Mouse (Mus musculus) right cerebral cortex, adult 2 months (tissue): Measurements from ENCODE around the gene Itln1.
A peak's percentile ranks its signal among the peaks of the same experiment; 100 is the strongest.

Source experiments
- DNase-seq, 2 experiments: peaks; one replicate each; pipeline ENCODE4 v3.0.0; 2021 to 2022; ENCODE audit warnings: low spot score in 2 of 2

Itln1 gene

GRCm38 (mm10) chr1:171535194-171535593 lies at the start of gene Itln1:
Gene Itln1, minus strand, starts transcription at chr1:171535294.
- DNase-seq: no peak

DNA sequence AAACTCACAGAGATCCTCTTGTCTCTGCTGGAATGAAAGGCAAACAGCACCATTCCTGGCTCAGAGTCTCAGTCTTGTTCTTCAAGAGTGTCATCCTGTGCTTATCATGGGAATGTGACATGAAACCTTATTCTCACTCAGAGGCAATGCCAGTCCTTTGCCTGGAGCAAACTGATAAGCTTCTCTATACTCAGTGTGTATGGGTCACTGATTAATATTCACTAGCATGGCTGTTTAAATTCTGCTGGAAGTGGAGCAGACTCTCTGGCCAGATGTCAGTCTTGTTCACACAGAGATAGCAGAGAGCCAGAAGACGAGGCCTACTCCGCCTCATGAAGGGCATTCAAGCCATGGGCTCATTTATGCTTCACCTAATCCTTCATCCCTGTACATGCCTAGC lies 49.5 kb upstream of the Itln1 start:
- no peak for DNase-seq

DNA sequence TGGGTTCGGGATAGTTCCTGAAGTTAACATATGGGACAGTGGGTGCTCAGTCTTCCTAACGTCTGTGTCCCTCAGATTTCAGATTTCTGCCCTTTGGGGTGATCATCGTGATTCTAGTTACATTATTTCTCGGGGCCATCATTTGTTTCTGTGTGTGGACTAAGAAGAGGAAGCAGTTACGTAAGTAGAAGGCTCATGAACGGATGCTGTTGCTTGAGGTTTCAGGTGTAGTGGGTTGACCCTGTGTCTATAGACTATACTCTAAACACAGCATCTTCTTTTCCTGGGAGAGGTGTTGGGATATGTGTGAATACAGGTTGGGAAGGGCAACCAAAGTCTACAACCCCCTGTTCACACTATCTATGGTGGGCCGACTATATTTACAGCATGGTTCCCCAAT lies 42.1 kb upstream of the Itln1 start:
- no peak for DNase-seq

- peak; percentile 4 to 11 for DNase-seq
Measured at GRCm38 (mm10) chr1:171568436-171568835, 33.3 kb upstream of the Itln1 start.

GRCm38 (mm10) chr1:171566777-171567176 lies 31.7 kb upstream of the Itln1 start:
- peak; percentile 17 to 55 for DNase-seq

DNA sequence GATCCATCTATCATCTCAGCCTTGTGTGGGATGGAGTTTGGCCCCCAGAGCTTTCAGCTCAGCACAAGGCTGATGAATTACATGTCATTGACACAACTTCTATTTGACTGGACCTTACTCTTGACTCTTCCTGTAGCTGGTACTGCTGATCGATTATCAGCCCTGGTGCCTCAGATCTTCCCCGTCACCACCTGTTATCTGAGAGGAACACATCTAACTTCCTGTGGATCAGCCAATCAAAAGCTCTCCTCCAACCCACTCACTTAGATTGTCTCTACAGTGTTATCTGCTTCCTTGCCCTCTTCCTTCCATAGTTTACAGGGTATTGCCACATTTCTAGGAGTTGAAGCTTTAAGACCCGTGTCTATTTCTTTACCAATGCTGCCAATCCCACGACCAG lies 30.8 kb upstream of the Itln1 start:
- DNase-seq: no peak

GRCm38 (mm10) chr1:171564247-171564646 lies 29.2 kb upstream of the Itln1 start:
- no peak for DNase-seq

GRCm38 (mm10) chr1:171563042-171563441 lies 27.9 kb upstream of the Itln1 start:
- DNase-seq: no peak

DNA sequence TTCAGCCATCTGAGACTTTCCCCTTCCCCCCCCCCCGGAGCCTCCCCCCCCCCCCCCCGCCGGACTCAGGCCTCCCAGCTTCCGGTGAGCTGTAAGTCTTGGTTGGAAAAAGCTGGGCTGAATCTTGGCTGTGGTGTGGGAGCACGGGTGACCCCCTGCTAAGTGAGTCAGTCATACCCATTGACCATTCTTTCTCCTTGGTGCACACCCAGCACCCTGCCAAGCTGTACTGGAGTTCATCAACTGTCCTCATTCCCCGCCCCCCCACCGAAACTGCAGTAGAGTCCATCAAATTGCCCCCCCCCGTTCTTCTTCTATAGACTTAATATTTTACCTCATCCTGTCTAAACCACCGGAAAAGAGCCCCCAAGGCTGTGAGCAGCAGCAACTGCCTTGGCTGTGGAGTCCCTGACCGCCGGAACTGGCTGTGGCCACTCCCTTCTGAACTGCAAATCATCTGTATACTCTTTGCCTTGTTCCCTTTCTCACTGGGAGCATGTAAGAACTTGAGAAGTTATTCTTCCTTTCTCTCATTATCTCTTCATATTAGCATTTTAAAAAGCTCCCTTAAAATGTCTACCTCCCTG lies 26.6 kb upstream of the Itln1 start:
- no peak for DNase-seq

- no peak for DNase-seq
Measured at GRCm38 (mm10) chr1:171561200-171561599, 26.1 kb upstream of the Itln1 start.

DNA sequence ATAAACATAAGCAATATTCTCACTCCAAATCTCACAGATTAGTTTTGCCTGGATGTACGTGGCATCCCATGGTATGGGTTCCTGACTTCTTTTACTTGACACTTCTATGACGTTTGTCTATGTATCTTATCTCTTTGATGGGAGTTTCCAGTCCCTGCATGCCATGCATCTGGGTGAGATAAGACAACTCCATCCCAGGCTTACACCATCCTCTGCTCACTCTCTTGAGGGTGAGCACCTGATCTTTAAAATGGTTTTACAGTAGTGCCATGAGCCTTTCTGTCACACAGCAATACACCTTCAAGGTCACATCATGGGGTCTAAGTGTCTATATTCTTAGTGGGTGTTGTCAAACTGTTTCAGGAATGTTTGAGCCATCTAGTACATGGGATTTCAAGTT lies 25.2 kb upstream of the Itln1 start:
- DNase-seq: no peak

DNA sequence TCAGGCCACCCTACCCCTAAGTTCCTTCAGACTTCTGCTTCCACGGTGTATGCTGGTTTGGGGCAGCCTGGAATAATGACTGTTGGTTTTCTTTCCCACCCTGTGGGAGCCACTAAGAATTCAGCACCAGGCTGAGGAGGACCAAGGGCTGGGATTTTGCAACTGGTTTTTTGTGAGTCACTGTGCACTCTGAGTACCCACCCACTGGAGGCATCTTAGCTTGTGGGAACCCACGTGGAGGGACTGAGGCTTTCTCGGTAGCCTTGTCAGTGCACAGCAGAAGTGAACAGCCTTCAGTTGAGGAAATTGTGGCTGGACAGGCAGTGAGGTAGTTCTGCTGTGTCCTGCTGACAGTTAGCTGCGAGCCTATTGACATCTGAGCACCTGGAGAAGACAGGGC lies 23.8 kb upstream of the Itln1 start, which contains the start of gene Cd244a:
Gene Cd244a, plus strand, starts transcription at position 296 of the 400 bp plus-strand sequence.
- no peak for DNase-seq

GRCm38 (mm10) chr1:171558407-171558806 lies 23.3 kb upstream of the Itln1 start:
- DNase-seq: no peak

- no peak for DNase-seq
Measured at GRCm38 (mm10) chr1:171556366-171556765, 21.3 kb upstream of the Itln1 start.

DNA sequence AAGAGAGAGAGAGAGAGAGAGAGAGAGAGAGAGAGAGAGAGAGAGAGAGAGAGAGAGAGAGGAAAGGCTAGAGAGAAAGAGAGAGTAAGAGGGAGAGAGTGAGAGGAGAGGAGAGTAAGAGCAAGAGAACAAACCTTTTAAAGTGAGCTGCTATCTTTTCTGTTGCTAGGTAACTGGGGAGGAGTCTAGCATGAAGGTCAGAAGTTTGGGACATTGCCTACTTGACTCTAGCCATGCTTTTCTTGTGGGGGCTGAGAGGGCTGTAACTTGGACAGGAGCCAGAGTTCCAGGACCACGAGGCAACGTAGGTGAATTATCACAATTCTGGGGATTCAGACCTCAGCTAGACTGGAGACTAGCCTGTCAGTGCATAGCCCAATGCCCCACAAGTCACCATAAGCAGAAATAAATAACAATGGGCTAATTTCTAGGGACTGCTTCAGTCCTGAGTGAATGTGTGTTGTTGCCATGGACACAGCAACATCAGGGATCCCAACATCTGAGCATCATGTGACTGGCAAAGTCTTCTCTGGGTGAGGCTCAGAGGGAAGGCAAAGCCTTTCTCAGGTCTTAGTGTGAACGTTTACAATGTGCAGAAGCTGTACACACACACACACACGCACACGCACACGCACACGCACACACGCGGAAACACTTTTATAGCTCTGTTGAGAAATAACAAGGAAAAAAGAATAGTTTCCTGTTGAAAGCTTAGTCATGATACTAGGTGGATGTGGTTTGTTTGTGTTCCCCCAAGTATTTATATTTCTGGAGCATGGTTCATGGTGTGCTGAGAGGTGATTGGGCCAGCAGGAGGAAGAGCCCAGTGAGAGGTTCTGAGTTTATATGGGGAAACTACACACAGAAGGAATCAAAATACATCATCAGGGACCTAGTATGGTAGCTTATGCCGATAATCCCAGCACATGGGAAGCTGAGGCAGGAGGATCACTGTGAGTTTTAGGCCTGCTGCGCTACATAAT lies 18.6 kb upstream of the Itln1 start:
- no peak for DNase-seq

- no peak for DNase-seq
Measured at GRCm38 (mm10) chr1:171552230-171552629, 17.1 kb upstream of the Itln1 start.

- DNase-seq: no peak
Measured at GRCm38 (mm10) chr1:171551326-171551725, 16.2 kb upstream of the Itln1 start.

GRCm38 (mm10) chr1:171540694-171541093 lies 5.6 kb upstream of the Itln1 start:
- DNase-seq: no peak

DNA sequence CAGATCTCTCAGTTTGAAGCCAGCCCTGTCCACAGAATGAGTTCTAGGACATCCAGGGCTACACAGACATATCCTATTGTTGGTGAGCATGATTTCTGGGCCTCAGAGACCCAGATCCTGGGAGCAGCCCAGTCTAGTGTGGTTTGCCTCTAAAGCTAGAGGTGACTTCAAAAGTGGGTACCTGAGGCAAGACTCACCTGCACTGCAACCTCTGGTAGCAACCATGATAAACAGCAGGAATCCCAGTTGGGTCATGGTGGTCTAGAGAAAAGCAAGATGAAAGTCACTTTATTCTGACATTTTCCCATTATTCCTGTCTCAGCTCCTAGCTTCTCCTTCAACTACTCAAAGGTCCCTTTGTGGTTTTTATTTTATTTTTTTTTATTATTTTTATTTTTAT lies 537 bp downstream of the Itln1 start:
- no peak for DNase-seq

DNA sequence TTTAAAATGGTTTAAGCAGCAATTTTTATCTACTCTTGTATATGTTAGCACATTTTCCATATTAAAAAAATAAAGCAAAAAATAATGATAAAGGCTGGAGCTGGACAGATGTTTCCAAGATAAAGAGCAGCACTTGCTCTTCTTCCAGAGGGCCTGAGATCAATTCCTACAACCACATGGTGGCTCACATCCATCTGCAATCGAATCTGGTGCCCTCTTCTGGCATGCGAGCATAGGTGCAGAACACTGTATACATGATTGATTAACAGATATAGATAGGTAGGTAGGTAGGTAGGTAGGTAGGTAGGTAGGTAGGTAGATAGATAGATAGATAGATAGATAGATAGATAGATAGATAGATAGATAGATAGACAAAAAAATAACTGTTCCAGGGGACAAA lies 2.3 kb downstream of the Itln1 start:
- DNase-seq: no peak

GRCm38 (mm10) chr1:171531367-171531766 lies 3.7 kb downstream of the Itln1 start:
- no peak for DNase-seq

DNA sequence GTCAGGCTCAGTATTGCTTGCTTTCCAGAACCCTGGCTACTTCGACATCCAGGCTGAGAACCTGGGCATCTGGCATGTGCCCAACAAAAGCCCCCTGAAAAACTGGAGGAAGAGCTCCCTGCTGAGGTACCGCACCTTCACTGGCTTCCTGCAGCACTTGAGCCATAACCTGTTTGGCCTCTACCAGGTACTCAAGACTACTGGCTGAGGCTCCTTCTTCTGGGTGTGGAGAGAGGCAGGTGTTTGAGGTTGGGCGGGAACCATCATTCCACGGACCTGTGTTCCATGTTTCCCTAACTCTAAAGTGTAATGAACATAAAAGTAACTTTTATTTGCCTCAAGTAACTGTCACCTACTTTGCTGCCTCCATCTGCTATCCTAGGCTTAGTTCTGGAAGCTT lies 19.5 kb downstream of the Itln1 start:
- no peak for DNase-seq

- DNase-seq: no peak
Measured at GRCm38 (mm10) chr1:171515039-171515438, 20.1 kb downstream of the Itln1 start.
